Mouse (Mus musculus) midbrain, embryonic 12.5 days (tissue): Measurements from ENCODE around the gene Srcap. TPM values are rescaled to one million over a fixed set of nuclear protein-coding genes. Genes with fewer than 3 reads are reported as not detected.
"Not testable (repeated sequence)": the region's sequence is repeated elsewhere in the genome, so short reads cannot be mapped to it uniquely, and the experiment has no call there.

Source experiments
- ATAC-seq: fragments of 200-750 bp; cut with Nextera tagmentation; 2 replicates; pipeline ENCODE4 v1.8.0; 2017; ENCODE audit warnings: low read depth, moderate TSS enrichment, moderate library complexity; ENCODE audit not compliant: low FRiP score
- H3K27ac ChIP-seq: fragments of 300-500 bp; sonication (generic); replicated peaks from 2 replicates; pipeline ENCODE4 v1.5.1; 2016; ENCODE audit warnings: mild to moderate bottlenecking
- H3K27me3 ChIP-seq: fragments of 300-500 bp; sonication (generic); 2 replicates; pipeline ENCODE4 v1.6.1; 2016; ENCODE audit warnings: mild to moderate bottlenecking
- H3K36me3 ChIP-seq: fragments of 300-500 bp; sonication (generic); 2 replicates; pipeline ENCODE4 v1.6.1; 2016
- H3K4me1 ChIP-seq: fragments of 300-500 bp; sonication (generic); 2 replicates; pipeline ENCODE4 v1.6.1; 2016
- H3K4me2 ChIP-seq: fragments of 300-500 bp; sonication (generic); replicated peaks from 2 replicates; pipeline ENCODE4 v1.6.1; 2016; ENCODE audit warnings: mild to moderate bottlenecking, moderate library complexity
- H3K4me3 ChIP-seq: fragments of 300-500 bp; sonication (generic); 2 replicates; pipeline ENCODE4 v1.5.1; 2016; ENCODE audit warnings: mild to moderate bottlenecking
- H3K9ac ChIP-seq: fragments of 300-500 bp; sonication (generic); replicated peaks from 2 replicates; pipeline ENCODE4 v1.6.1; 2016; ENCODE audit warnings: mild to moderate bottlenecking, moderate library complexity
- H3K9me3 ChIP-seq: fragments of 300-500 bp; sonication (generic); 2 replicates; pipeline ENCODE4 v1.6.1; 2016; ENCODE audit warnings: mild to moderate bottlenecking
- WGBS: fragments of 180-500 bp; shearing (Covaris S2); methylation state at CpG from one replicate; pipeline ENCODE4 v1.1.7; 2016; 5-methylcytosine and 5-hydroxymethylcytosine counted together
- polyA plus RNA-seq: library from polyadenylated mRNA; unstranded; fragments of >200 nt; fragmentation: Nextera tagmentation; extraction: Ambion mirVana; gene quantifications from 2 replicates; pipeline ENCODE4 v1.2.1, GENCODE M21; 2016

Gene Srcap
- polyA plus RNA-seq, 1 experiment from 2014 or later: 98.3 TPM

DNA sequence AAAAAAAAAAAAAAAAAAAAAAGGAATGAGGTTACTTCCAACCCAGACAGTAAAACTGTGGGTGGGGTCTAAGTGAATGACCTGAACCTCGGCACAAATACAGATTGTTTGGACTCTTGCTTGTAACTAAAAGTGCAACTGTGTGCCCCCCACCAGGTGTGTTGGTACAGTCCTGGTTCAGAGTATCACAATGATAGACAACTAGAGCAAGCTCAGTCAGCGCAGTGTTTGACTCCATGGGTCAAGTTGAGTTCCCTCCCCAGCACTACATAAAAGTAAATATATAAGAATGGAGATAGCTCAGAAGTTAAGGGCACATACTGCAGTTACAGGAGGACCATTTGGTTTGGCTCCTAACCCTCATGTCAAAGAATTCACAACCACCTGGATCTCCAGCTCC is 14.4 kb upstream of the Srcap start:
- Histone ChIP-seq H3K36me3 (no peaks in the 10 kb centered on the region), H3K27me3 (no peaks in the 10 kb centered on the region), H3K4me1 (no peaks in the 10 kb centered on the region), H3K27ac (no peak overlapping the region), H3K4me3 (no peak overlapping the region), H3K4me2 (no peak overlapping the region), H3K9ac (no peak overlapping the region), H3K9me3 (no peaks in the 10 kb centered on the region)
- 85% methylated on average over 2 of the region's 2 CpGs for WGBS
- ATAC-seq: no peak

DNA sequence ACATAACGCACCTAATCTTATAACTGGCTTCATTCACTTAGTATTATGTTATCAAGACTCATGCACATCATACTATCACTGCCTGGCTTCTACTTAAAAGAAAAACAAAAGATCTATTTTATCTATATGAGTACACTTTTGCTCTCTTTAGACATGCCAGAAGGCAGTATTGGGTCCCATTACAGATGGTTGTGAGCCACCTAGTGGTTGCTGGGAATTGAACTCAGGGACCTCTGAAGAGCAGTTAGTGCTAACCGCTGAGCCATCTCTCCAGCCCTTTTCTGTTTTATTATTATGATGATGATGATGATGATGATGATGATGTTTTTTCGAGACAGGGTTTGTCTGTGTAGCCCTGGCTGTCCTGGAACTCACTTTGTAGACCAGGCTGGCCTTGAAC is 13.4 kb upstream of the Srcap start:
- 41% methylated on average over 3 of the region's 3 CpGs for WGBS

DNA sequence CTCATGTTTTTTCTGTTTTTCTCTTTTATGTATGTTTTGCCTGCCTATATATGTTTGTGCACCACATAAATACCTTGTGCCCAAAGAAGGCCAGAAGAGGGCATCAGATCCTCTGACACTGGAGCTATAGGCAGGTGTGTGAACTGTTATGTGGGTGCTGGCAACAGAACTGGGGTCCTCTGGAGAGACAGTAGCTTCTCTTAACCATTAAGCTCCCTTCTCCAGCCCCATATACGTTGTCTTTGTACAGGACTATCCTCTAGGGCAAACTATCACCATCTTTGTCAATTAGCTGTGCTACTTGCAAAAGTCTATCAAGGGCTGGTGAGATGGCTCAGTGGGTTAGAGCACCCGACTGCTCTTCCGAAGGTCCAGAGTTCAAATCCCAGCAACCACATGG is 3.5 kb upstream of the Srcap start:
- H3K36me3 ChIP-seq: no peaks in the 10 kb centered on the region
- no peaks in the 10 kb centered on the region for H3K27me3 ChIP-seq
- 90% methylated on average over 3 of the region's 3 CpGs for WGBS
- H3K4me3 ChIP-seq: no peak overlapping the region
- no peaks in the 10 kb centered on the region for H3K9me3 ChIP-seq
- H3K9ac ChIP-seq: no peak overlapping the region
- H3K27ac ChIP-seq: no peak overlapping the region
- H3K4me2 ChIP-seq: no peak overlapping the region
- peaks cover 9% of the 10 kb centered on the region; the same call in 1 of the 2 replicates for H3K4me1 ChIP-seq
- ATAC-seq: no peak

More for the DNA sequence above, 13.4 kb upstream of the Srcap start:
- no peaks in the 10 kb centered on the region for H3K4me1 ChIP-seq
- H3K9me3 ChIP-seq: no peaks in the 10 kb centered on the region
- ATAC-seq: no peak
- H3K27me3 ChIP-seq: no peaks in the 10 kb centered on the region
- H3K27ac ChIP-seq: no peak overlapping the region
- H3K9ac ChIP-seq: no peak overlapping the region
- no peaks in the 10 kb centered on the region for H3K36me3 ChIP-seq
- H3K4me3 ChIP-seq: no peak overlapping the region
- no peak overlapping the region for H3K4me2 ChIP-seq

DNA sequence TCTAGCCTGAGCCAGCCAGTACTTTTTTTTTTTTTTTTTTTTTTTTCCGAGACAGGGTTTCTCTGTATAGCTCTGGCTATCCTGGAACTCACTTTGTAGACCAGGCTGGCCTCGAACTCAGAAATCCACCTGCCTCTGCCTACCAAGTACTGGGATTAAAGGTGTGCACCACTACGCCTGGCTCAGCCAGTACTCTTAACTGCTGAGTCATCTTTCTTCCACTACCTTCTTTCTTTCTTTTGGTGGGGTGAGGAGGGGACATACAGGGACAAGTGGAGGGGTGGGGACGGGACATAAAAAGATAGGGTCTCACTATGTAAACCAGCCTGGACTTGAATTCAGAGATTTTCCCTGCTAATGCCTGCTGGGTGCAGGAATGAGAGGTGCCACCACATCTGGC is 2.0 kb upstream of the Srcap start:
- H3K4me2 ChIP-seq, H3K9ac ChIP-seq, H3K4me3 ChIP-seq, H3K27ac ChIP-seq, H3K27me3 ChIP-seq, H3K9me3 ChIP-seq, ATAC-seq, H3K36me3 ChIP-seq: not testable (repeated sequence)
- 88% methylated on average over 4 of the region's 4 CpGs for WGBS
- H3K4me1 ChIP-seq: peaks cover 18% of the 10 kb centered on the region

DNA sequence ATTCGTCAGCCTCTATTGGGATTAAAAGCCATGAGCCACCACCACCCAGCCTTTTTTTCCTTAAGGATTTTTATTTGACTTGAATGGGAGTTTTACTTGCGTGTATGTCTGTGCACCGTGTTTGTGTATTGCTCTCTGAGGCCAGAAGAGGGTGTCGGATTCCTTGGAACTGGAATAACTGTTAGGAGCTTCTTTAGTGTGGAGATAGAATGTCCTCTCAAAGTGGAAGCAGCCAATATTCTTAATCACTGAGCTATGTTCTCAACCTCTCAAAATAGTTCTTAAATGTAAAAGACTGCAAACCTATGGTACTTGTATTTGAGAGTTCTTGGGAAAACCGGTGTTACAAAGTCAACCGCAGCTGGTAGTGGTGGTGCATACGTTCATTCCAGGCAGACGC is 542 bp upstream of the Srcap start:
- no peaks in the 10 kb centered on the region for H3K9me3 ChIP-seq
- H3K4me1 ChIP-seq: peaks cover 18% of the 10 kb centered on the region
- WGBS: 37% methylated on average over 8 of the region's 8 CpGs
- H3K36me3 ChIP-seq: peaks cover 20% of the 10 kb centered on the region
- no peaks in the 10 kb centered on the region for H3K27me3 ChIP-seq
- H3K27ac ChIP-seq: peak overlapping the region; percentile 98; the same call in 1 of the 2 replicates
- no peak overlapping the region for H3K9ac ChIP-seq
- ATAC-seq: no peak
- peak overlapping the region; percentile 88 for H3K4me3 ChIP-seq
- H3K4me2 ChIP-seq: peak overlapping the region; percentile 59

DNA sequence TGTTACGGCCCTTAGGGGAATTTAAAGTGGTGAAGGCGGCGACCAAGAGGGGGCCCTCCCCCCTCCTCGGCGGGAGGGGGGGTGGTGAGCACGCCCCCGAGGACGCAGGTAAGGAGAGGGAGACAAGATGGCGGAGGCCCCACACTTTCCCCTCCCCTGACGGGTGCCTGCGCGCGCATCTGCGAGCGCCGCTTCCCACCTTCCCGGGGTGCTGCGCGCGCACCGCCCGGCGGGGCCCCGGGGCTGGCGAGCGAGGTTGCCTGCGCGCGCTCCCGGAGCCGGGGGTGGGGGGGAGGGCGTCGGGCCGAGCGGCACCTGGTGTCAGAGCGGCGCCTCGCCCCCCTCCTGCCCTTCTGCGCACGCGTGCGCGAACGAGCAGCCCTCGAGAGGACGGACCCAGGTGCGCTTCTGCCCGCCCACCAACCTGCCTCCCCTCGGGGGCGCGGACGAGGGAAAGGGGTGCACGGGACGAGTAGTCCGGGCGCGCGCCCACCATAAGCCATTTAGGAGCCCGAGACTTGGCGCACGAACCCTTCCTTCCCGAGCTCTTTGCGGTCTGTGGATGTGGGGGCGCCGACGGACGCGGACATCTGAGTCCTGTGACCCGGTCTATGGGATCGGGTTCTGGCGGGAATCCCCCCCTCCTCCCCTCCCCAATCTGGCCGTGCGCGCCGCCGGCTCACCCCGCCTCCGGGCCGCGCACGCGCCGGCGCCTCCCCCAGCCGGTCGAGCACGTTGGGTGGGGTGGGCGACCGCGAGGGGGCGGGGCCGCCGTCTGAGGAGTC is 640 bp downstream of the Srcap start:
- Histone ChIP-seq H3K4me1 (peaks cover 18% of the 10 kb centered on the region), H3K9ac (peak overlapping the region; percentile 90), H3K4me2 (peak overlapping the region; percentile 59), H3K9me3 (no peaks in the 10 kb centered on the region), H3K27me3 (no peaks in the 10 kb centered on the region), H3K27ac (peak overlapping the region; percentile 98), H3K36me3 (peaks cover 32% of the 10 kb centered on the region), H3K4me3 (peak overlapping the region; percentile 88)
- under 1% methylated on average over 78 of the region's 93 CpGs for whole genome bisulfite sequencing
- ATAC-seq: peak; percentile 86

DNA sequence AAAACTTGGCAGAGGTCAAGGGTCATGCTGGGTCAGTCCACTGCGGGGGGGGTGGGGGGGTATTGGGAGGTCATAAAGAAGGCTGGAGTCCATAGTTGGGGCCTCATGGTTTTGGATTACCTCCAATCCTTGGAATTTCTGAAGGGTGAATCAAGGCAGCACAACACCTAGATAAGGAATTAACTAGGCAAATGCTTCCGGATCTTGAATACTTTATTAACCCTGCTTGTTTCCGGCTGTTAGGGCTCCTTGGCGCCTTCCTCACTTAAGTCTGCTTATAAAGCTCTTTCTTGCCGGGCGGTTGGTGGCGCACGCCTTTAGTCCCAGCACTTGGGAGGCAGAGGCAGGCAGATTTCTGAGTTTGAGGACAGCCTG is 1.2 kb downstream of the Srcap start:
- Histone ChIP-seq H3K4me3 (peak overlapping the region; percentile 88), H3K27ac (peak overlapping the region; percentile 98), H3K27me3 (no peaks in the 10 kb centered on the region), H3K4me2 (peak overlapping the region; percentile 59), H3K9ac (peak overlapping the region; percentile 90), H3K9me3 (no peaks in the 10 kb centered on the region), H3K36me3 (peaks cover 37% of the 10 kb centered on the region), H3K4me1 (peaks cover 18% of the 10 kb centered on the region)
- no peak for ATAC-seq
- 42% methylated on average over 8 of the region's 8 CpGs for WGBS

DNA sequence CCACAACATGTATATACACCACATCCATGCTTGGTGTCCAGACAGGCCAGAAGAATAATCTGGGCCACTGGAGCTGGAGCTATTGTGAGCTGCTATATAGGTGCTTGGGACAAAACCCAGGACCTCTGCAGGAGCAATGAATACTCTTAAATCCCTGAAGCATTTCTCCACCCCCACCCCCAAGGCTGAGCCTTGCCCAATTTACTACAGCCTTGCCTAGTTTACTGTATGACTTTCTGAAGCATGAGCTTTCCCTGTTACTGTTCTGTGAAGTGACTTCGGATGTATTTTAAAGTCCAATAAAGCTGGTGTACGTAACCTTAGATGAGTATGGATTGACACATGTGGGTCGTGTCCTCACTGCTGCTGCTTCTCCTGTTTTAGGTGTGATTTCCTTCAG is 2.0 kb downstream of the Srcap start:
- H3K4me3 ChIP-seq: peak overlapping the region; percentile 88
- WGBS: 91% methylated on average over 3 of the region's 3 CpGs

DNA sequence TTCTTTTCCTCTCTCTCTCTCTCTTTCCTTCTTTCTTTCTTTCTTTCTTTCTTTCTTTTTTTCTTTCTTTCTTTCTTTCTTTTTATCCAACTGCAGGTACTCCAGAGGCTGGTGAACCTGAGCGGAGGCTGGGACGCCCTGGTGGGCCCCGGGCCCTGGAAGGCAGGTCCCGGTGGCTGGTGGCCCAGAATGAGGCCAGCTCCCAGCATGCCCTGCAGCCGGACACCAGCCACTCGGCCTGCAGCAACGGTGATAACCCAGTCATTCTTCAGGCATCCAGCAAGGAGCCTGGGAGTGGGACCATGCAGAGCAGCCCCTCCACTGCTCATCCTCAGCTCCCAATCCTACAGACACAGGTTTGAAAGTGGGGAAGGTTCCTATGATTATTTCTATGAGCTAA is 4.1 kb downstream of the Srcap start:
- Histone ChIP-seq H3K4me1 (peaks cover 18% of the 10 kb centered on the region), H3K27me3 (no peaks in the 10 kb centered on the region), H3K9ac (no peak overlapping the region), H3K4me3 (no peak overlapping the region), H3K4me2 (no peak overlapping the region), H3K27ac (no peak overlapping the region), H3K9me3 (no peaks in the 10 kb centered on the region), H3K36me3 (peaks cover 60% of the 10 kb centered on the region)
- no peak for ATAC-seq
- 96% methylated on average over 7 of the region's 7 CpGs for WGBS

More for the DNA sequence above, 2.0 kb downstream of the Srcap start:
- Histone ChIP-seq H3K4me1 (peaks cover 18% of the 10 kb centered on the region), H3K27ac (no peak overlapping the region), H3K9me3 (no peaks in the 10 kb centered on the region), H3K4me2 (peak overlapping the region; percentile 59), H3K9ac (no peak overlapping the region), H3K36me3 (peaks cover 44% of the 10 kb centered on the region), H3K27me3 (no peaks in the 10 kb centered on the region)
- ATAC-seq: no peak

DNA sequence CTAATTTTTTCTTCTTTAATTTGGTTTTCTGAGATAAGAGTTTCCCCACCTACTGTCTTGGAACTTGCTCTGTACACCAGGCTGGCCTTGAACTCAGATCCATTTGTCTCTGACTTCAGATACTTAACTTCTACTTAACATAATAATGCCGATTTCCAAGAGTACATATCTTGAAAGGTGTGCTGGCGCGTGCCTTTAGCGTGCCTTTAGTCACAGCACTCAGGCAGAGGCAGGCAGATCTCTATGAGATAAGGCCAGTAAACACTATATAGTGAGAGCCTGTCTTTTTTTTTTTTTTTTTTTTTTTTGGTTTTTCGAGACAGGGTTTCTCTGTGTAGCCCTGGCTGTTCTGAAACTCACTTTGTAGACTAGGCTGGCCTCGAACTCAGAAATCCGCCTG is 4.6 kb downstream of the Srcap start:
- 98% methylated on average over 6 of the region's 7 CpGs for WGBS
- no peaks in the 10 kb centered on the region for H3K9me3 ChIP-seq
- H3K27me3 ChIP-seq: no peaks in the 10 kb centered on the region
- H3K4me2 ChIP-seq: no peak overlapping the region
- peaks cover 65% of the 10 kb centered on the region for H3K36me3 ChIP-seq
- H3K27ac ChIP-seq: no peak overlapping the region
- H3K9ac ChIP-seq: no peak overlapping the region
- no peak overlapping the region for H3K4me3 ChIP-seq
- no peak for ATAC-seq
- peaks cover 14% of the 10 kb centered on the region for H3K4me1 ChIP-seq

DNA sequence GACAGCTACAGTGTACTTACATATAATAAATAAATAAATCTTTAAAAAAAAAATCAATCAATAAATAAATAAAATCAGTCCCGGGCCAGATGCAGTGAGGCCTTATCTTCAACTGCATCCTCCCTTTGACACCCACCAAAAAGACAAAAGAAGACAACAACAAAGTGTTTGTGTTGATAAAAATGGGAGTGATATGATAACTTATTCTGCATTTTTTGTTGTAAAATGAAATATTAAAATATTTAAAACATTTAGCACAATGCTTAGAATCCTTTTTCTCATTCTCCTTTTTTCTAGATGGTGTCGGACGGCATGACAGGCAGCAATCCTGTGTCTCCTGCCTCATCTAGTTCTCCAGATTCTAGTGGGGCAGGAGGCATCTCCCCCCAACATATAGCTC is 7.5 kb downstream of the Srcap start, which contains the start of gene Gm42715:
Gm42715 (plus strand) TSS at position 301 of the 400 bp plus-strand sequence.
- peaks cover 88% of the 10 kb centered on the region for H3K36me3 ChIP-seq
- no peak within 1 kb of the TSS for H3K4me3 ChIP-seq
- no peak within 1 kb of the TSS for H3K9ac ChIP-seq
- no peaks in the 10 kb centered on the region for H3K4me1 ChIP-seq
- no peak within 1 kb of the TSS for H3K4me2 ChIP-seq
- H3K9me3 ChIP-seq: no peaks in the 10 kb centered on the region
- no peak within 1 kb of the TSS for H3K27ac ChIP-seq
- no peaks in the 10 kb centered on the region for H3K27me3 ChIP-seq
- WGBS: 97% methylated on average over 3 of the region's 3 CpGs
- ATAC-seq: no peak

DNA sequence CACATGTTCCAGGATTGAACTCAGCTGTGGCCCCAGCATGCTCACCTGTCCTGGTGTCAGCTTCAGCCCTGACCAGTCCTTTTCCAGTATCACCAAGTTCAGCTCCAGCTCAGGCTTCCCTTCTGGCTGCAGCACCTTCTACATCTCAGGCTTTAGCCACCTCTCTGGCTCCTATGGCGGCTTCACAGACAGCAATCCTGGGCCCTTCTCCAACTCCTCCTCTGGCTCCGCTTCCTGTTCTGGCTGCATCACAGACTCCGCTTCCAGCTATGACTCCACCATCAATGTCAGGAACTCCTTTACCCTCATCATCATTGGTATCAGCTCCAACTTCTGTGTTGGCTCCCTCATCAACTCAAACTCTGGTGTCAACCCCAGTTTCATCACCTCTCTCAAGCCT is 29.9 kb downstream of the Srcap start:
- 97% methylated on average over 3 of the region's 3 CpGs for WGBS

More for the DNA sequence above, 29.9 kb downstream of the Srcap start:
- no peaks in the 10 kb centered on the region for H3K27me3 ChIP-seq
- no peaks in the 10 kb centered on the region for H3K4me1 ChIP-seq
- ATAC-seq: no peak
- H3K4me2 ChIP-seq: no peak overlapping the region
- H3K4me3 ChIP-seq: no peak overlapping the region
- no peak overlapping the region for H3K27ac ChIP-seq
- no peak overlapping the region for H3K9ac ChIP-seq
- peaks cover 89% of the 10 kb centered on the region for H3K36me3 ChIP-seq
- H3K9me3 ChIP-seq: no peaks in the 10 kb centered on the region
